Mouse (Mus musculus) hindbrain, embryonic 10.5 days (tissue): ENCODE measurements around the gene Smtnl2. TPM values are rescaled to one million over a fixed set of nuclear protein-coding genes. Genes with fewer than 3 reads are reported as not detected.
A peak's percentile ranks its signal among the peaks of the same experiment; 100 is the strongest.

ENCODE experiments used
- DNase-seq: peaks from one replicate; pipeline ENCODE4 v3.0.0-alpha.2; 2017; ENCODE audit warnings: low spot score
- H3K27ac ChIP-seq: fragments of 300-500 bp; sonication (generic); 2 replicates; pipeline ENCODE4 v1.5.1; 2016; ENCODE audit warnings: mild to moderate bottlenecking, moderate library complexity
- H3K27me3 ChIP-seq: fragments of 300-500 bp; sonication (generic); 2 replicates; pipeline ENCODE4 v1.6.1; 2016; ENCODE audit warnings: mild to moderate bottlenecking; ENCODE audit not compliant: poor library complexity, insufficient read depth, severe bottlenecking
- H3K36me3 ChIP-seq: fragments of 300-500 bp; sonication (generic); 2 replicates; pipeline ENCODE4 v1.6.1; 2016; ENCODE audit warnings: mild to moderate bottlenecking, moderate library complexity
- H3K4me1 ChIP-seq: fragments of 300-500 bp; sonication (generic); replicated peaks from 2 replicates; pipeline ENCODE4 v1.6.1; 2016; ENCODE audit warnings: mild to moderate bottlenecking
- H3K4me3 ChIP-seq: fragments of 300-500 bp; sonication (generic); 2 replicates; pipeline ENCODE4 v1.5.1; 2016; ENCODE audit warnings: mild to moderate bottlenecking, moderate library complexity
- H3K9me3 ChIP-seq: fragments of 300-500 bp; sonication (generic); 2 replicates; pipeline ENCODE4 v1.6.1; 2016; ENCODE audit warnings: mild to moderate bottlenecking, moderate library complexity
- WGBS: fragments of 180-500 bp; shearing (Covaris S2); methylation state at CpG from one replicate; pipeline ENCODE4 v1.1.7; 2016; 5-methylcytosine and 5-hydroxymethylcytosine counted together
- polyA plus RNA-seq: library from polyadenylated mRNA; unstranded; fragments of >200 nt; fragmentation: Nextera tagmentation; extraction: Ambion mirVana; gene quantifications from 2 replicates; pipeline ENCODE4 v1.2.1, GENCODE M21; 2016

The Smtnl2 gene
- polyA plus RNA-seq, 1 experiment from 2014 or later = 10.7 TPM

GRCm38 (mm10) chr11:72420460-72421122 lies 9.1 kb upstream of the Smtnl2 start:
- H3K9me3 ChIP-seq = 0 out of 2 replicates have a peak, but pooled peaks cover 3% of the 10 kb centered on the region
- H3K4me3 ChIP-seq = no peak overlapping the region
- peaks cover 19% of the 10 kb centered on the region for H3K4me1 ChIP-seq
- 0 out of 2 replicates have a peak, but pooled peaks cover 4% of the 10 kb centered on the region for H3K27me3 ChIP-seq
- DNase-seq = no peak
- 82% methylated on average over 6 of the region's 6 CpGs for WGBS
- no peaks in the 10 kb centered on the region for H3K36me3 ChIP-seq
- no peak overlapping the region for H3K27ac ChIP-seq

DNA sequence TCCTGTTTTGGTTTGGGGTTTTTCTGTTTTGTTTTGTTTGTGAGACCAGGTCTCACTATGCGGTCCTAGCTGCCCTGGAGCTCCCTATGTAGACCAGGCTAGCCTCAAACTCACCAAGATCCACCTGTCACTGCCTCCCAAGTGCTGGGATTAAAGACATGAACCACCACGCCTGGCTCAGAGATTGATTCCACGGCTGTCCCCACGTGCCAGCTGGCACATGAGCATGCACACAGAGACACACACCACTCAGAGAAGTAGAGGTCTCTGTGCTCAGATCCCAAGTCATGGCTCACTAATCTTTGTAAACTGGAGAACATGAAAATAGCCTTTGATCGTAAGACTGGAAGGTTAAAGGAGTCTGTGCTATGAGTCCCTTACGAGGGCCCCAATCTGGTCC lies 7.5 kb upstream of the Smtnl2 start:
- Histone ChIP-seq H3K27me3 (peaks cover 16% of the 10 kb centered on the region), H3K36me3 (no peaks in the 10 kb centered on the region), H3K9me3 (no peaks in the 10 kb centered on the region), H3K27ac (no peak overlapping the region), H3K4me1 (peaks cover 19% of the 10 kb centered on the region), H3K4me3 (no peak overlapping the region)
- DNase-seq = no peak
- 88% methylated on average over 6 of the region's 6 CpGs for WGBS

GRCm38 (mm10) chr11:72418227-72418626 lies 6.7 kb upstream of the Smtnl2 start:
- H3K36me3 ChIP-seq = no peaks in the 10 kb centered on the region
- peak overlapping the region; percentile 82 for H3K27ac ChIP-seq
- peaks cover 19% of the 10 kb centered on the region for H3K4me1 ChIP-seq
- no peaks in the 10 kb centered on the region for H3K9me3 ChIP-seq
- no peak overlapping the region for H3K4me3 ChIP-seq
- no peak for DNase-seq
- 48% methylated on average over 8 of the region's 8 CpGs for WGBS
- peaks cover 23% of the 10 kb centered on the region for H3K27me3 ChIP-seq

DNA sequence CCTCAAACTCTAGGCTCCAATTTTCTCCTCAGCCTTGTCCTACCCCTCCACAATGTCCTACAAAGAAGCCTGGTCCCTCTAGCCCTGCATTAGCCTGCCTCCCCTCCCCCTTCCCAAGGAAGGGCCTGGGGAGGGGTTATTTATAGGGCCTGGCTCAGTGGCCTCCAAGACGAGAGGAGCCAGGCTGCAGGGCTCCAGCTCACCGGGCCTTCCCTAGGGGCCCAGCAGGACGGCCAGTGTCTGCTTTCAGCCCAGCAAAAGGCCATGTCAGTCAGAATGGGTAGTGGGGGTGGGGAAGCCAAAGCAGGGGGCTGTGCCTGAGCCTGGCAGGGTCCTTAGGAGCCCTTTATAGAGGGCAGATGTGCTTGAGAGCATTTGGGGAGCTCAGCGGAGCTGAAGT lies 5.9 kb upstream of the Smtnl2 start:
- peak; percentile 34 for DNase-seq

DNA sequence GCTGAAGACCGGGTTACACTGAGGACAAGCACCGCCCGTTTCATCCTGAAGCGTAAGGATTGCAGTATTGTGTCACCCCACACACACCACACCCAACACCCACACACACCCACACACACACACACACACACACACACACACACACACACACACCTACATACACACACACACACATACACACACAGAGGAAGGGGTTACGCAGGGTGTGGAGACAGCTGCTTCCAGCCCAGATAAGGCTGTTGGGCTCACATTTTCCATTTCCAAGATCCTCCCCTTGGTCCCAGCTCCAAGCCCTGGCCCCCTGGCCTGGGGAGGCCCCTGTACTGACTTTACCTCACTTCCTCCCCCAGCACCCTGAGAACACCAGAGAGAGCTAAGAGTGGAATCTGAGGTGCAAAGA lies 5.2 kb upstream of the Smtnl2 start:
- Histone ChIP-seq H3K9me3 (no peaks in the 10 kb centered on the region), H3K4me1 (peaks cover 24% of the 10 kb centered on the region), H3K27me3 (peaks cover 39% of the 10 kb centered on the region), H3K27ac (peak overlapping the region; percentile 82), H3K36me3 (no peaks in the 10 kb centered on the region), H3K4me3 (no peak overlapping the region)
- no peak for DNase-seq
- 89% methylated on average over 5 of the region's 5 CpGs for WGBS

More for the DNA sequence above, 5.9 kb upstream of the Smtnl2 start:
- 5% methylated on average over 4 of the region's 4 CpGs for WGBS
- H3K36me3 ChIP-seq = no peaks in the 10 kb centered on the region
- peak overlapping the region; percentile 82 for H3K27ac ChIP-seq
- no peaks in the 10 kb centered on the region for H3K9me3 ChIP-seq
- peaks cover 32% of the 10 kb centered on the region for H3K27me3 ChIP-seq
- no peak overlapping the region for H3K4me3 ChIP-seq
- peaks cover 19% of the 10 kb centered on the region for H3K4me1 ChIP-seq

- no peak for DNase-seq
- Histone ChIP-seq H3K4me3 (no peak overlapping the region), H3K4me1 (peaks cover 39% of the 10 kb centered on the region), H3K36me3 (no peaks in the 10 kb centered on the region), H3K27ac (no peak overlapping the region), H3K27me3 (peaks cover 53% of the 10 kb centered on the region), H3K9me3 (no peaks in the 10 kb centered on the region)
- 83% methylated on average over 8 of the region's 8 CpGs for WGBS
These were observed 3.6 kb upstream of the Smtnl2 start for GRCm38 (mm10) chr11:72415155-72415554.

DNA sequence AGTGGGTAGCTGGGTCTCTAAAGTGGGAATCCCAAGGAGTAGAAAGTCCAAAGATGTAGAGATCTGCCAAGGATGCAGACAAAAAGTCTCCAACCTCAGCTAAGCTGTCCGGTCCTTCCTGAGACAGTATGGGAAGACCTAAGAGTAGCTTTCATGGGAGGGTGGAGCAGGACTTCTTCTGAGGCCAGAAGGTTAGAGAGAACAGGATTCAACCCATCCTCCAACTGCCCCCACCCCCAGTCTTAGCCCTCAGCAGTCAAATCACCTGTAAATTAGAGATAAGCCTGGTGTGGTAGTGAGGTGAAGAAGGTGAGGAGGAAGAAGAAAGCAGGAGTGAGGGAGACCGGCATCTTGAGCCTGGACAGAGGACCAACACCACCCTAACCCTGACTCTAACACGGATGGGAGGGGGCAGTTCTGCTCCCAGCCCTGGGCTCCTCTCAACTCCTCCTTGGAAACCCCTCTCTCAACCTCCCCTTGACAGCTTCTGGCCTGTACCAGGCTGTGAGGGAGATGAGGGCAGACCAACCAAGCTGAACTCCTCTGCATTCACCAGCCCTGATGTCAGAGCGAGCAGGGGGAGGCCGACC lies 2.2 kb upstream of the Smtnl2 start:
- Histone ChIP-seq H3K4me3 (no peak overlapping the region), H3K9me3 (no peaks in the 10 kb centered on the region), H3K27ac (no peak overlapping the region), H3K36me3 (no peaks in the 10 kb centered on the region), H3K4me1 (peaks cover 54% of the 10 kb centered on the region), H3K27me3 (peaks cover 67% of the 10 kb centered on the region)
- DNase-seq = no peak
- 68% methylated on average over 5 of the region's 5 CpGs for WGBS

GRCm38 (mm10) chr11:72413016-72413415 lies 1.5 kb upstream of the Smtnl2 start:
- Histone ChIP-seq H3K27ac (no peak overlapping the region), H3K36me3 (no peaks in the 10 kb centered on the region), H3K27me3 (peaks cover 72% of the 10 kb centered on the region), H3K4me1 (peaks cover 55% of the 10 kb centered on the region), H3K9me3 (no peaks in the 10 kb centered on the region), H3K4me3 (no peak overlapping the region)
- WGBS = 84% methylated on average over 7 of the region's 7 CpGs
- DNase-seq = no peak

- Histone ChIP-seq H3K27me3 (peaks cover 80% of the 10 kb centered on the region), H3K36me3 (no peaks in the 10 kb centered on the region), H3K4me1 (peaks cover 55% of the 10 kb centered on the region), H3K4me3 (peak overlapping the region; percentile 80), H3K27ac (peak overlapping the region; percentile 88; the same call in 1 of the 2 replicates), H3K9me3 (no peaks in the 10 kb centered on the region)
- DNase-seq = no peak
- 32% methylated on average over 9 of the region's 9 CpGs for WGBS
These were observed 432 bp upstream of the Smtnl2 start for GRCm38 (mm10) chr11:72411945-72412344.

DNA sequence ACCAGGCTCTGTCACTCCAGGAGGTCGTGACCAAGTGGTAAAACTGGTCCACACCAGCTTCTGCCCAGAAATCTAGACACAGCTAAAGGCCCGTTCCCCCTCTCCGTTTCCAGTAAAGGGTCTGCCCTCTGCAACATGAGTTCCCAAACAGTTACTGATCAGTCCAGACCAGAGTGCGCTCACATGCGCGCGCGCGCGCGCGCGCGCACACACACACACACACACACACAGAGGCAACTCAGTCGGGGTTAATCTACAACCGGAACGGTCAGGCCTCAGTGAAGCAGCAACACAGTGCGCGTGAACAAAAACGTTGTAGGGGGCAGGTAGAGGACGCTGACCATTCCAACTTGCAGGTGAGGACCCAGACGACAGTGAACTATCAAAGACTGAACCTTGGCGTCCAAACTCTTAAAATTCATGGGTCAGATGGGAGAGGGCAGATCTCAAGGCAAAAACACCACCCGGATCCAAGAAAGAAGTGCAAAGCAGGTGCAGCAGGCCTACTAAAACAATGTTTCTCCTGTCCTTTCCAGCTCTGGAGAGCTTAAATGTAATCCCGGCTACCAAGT lies 906 bp downstream of the Smtnl2 start:
- peak overlapping the region; percentile 80 for H3K4me3 ChIP-seq
- H3K27me3 ChIP-seq = peaks cover 81% of the 10 kb centered on the region
- peak overlapping the region; percentile 88; the same call in 1 of the 2 replicates for H3K27ac ChIP-seq
- peaks cover 65% of the 10 kb centered on the region for H3K4me1 ChIP-seq
- no peaks in the 10 kb centered on the region for H3K36me3 ChIP-seq
- H3K9me3 ChIP-seq = no peaks in the 10 kb centered on the region
- WGBS = 2% methylated on average over 25 of the region's 25 CpGs
- DNase-seq = peak; percentile 48

DNA sequence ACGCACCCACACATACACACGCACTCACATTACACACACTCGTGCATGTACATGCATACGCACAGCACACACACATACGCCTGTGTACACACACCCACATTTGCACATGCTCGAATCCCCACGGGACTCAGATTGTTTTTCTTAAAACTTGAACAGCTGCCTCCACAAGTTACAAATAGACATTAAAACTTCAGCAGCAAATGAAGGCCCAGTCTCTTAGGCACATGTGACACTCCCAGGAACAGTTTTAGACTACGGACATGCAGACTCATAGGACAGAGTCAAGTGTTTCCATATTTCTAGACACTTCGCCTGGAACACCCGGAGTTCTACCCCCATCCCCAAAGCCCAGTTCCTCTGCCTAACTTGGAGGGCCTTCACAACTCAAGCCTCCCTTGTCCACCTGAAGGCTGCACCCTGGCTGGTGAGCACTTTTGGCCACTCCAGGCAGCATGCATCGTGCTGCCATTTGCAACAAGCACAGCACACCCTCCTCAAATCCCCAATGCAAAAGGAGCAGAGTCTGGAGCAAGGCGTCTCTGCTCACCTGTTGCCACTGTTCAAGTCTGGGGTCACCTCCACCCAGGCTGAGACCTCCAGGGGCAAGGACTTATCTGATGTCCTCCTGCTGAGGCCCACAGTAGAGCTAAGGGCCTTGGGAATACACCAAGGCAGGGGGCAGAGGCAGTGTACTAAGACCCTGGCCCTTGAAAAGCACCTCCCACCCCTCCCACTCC lies 1.7 kb downstream of the Smtnl2 start:
- Histone ChIP-seq H3K4me1 (peaks cover 73% of the 10 kb centered on the region), H3K27me3 (peaks cover 76% of the 10 kb centered on the region), H3K27ac (peak overlapping the region; percentile 16; the same call in 1 of the 2 replicates)

GRCm38 (mm10) chr11:72408451-72409170 lies 2.9 kb downstream of the Smtnl2 start:
- 60% methylated on average over 9 of the region's 9 CpGs for WGBS

More for the DNA sequence above, 1.7 kb downstream of the Smtnl2 start:
- Histone ChIP-seq H3K4me3 (peak overlapping the region; percentile 80), H3K36me3 (no peaks in the 10 kb centered on the region), H3K9me3 (no peaks in the 10 kb centered on the region)
- no peak for DNase-seq
- 73% methylated on average over 12 of the region's 12 CpGs for WGBS

More at GRCm38 (mm10) chr11:72408451-72409170, 2.9 kb downstream of the Smtnl2 start:
- no peak for DNase-seq
- H3K27ac ChIP-seq = no peak overlapping the region
- H3K4me1 ChIP-seq = peaks cover 73% of the 10 kb centered on the region
- H3K4me3 ChIP-seq = 0 out of 2 replicates have a peak overlapping the region, but pooled peaks have one; percentile 18
- 0 out of 2 replicates have a peak, but pooled peaks cover 1% of the 10 kb centered on the region for H3K36me3 ChIP-seq
- H3K9me3 ChIP-seq = no peaks in the 10 kb centered on the region
- H3K27me3 ChIP-seq = peaks cover 65% of the 10 kb centered on the region
